Mouse (Mus musculus) olfactory bulb, adult 2 months (tissue): Measurements from ENCODE around the gene Adgre4. TPM values are rescaled to one million over a fixed set of nuclear protein-coding genes. Genes with fewer than 3 reads are reported as not detected.

Experiments
- H3K27ac ChIP-seq: fragments of 200-500 bp; 2 replicates; pipeline ENCODE4 v1.5.1; 2012; ENCODE audit warnings: low read depth, low read length; ENCODE audit not compliant: insufficient read depth
- H3K4me1 ChIP-seq: fragments of 200-500 bp; 2 replicates; pipeline ENCODE4 v1.6.1; 2012; ENCODE audit warnings: low read length; ENCODE audit not compliant: control insufficient read depth, insufficient read depth
- H3K4me3 ChIP-seq: fragments of 200-500 bp; 2 replicates; pipeline ENCODE4 v1.5.1; 2012; ENCODE audit warnings: mild to moderate bottlenecking, low read depth, low read length, moderate library complexity; ENCODE audit not compliant: insufficient read depth
- CTCF ChIP-seq: fragments of 200-500 bp; IDR thresholded peaks from 2 replicates; pipeline ENCODE4 v1.5.1; 2012; ENCODE audit warnings: low read depth, mild to moderate bottlenecking, low read length, moderate library complexity; ENCODE audit not compliant: insufficient read depth
- POLR2A ChIP-seq: fragments of 200-500 bp; IDR thresholded peaks from 2 replicates; pipeline ENCODE4 v1.6.1; 2012; ENCODE audit warnings: mild to moderate bottlenecking, low read depth, low read length, moderate library complexity; ENCODE audit not compliant: insufficient read depth
- WGBS: fragments of 180-500 bp; shearing (Covaris S2); methylation state at CpG from one replicate; pipeline ENCODE4 v1.1.7; 2018; 5-methylcytosine and 5-hydroxymethylcytosine counted together
- polyA plus RNA-seq: library from polyadenylated mRNA; stranded (reverse); fragments of >200 nt; gene quantifications from 2 replicates; pipeline ENCODE4 v1.2.4, GENCODE M21; 2012; ENCODE audit warnings: low replicate concordance; ENCODE audit not compliant: missing spikeins, insufficient read depth, insufficient read length

Adgre4 gene
- polyA plus RNA-seq, 1 experiment = not detected

DNA sequence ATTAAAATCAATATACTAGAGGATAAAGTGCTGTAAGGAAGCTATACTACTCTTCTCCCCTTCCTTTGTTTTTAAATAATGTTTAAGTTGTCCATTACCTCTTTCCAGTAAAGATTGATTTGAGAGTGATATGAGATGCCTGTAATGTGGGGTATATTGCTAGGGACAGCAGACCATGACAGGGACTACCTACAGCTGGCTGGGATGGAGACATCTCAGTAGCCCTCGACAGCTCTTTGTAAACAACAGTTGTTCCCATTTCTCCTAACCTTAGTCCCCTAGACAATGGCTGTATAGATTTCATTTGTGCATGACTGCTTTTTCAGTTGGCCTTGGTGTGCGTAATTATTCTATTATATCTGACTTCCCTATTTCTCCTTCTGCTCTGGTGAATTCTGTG is 153.3 kb downstream of the Adgre4 start:
- TF ChIP-seq CTCF (no peak), POLR2A (no peak)
- H3K4me3 ChIP-seq = no peak overlapping the region
- no peak overlapping the region for H3K27ac ChIP-seq
- 61% methylated on average over 2 of the region's 2 CpGs for WGBS
- no peaks in the 10 kb centered on the region for H3K4me1 ChIP-seq

Other genes starting within 250 kb of the Adgre4 start
- gene Vmn2r118, start 124.8 kb upstream of the Adgre4 start, polyA plus RNA-seq = not detected in 2 replicates
- not detected in 2 replicates for gene Pot1b, start 37.4 kb upstream of the Adgre4 start, polyA plus RNA-seq
- gene Zfp119a, start 128.9 kb downstream of the Adgre4 start, polyA plus RNA-seq = not detected in 2 replicates
- gene Zfp959, start 142.1 kb downstream of the Adgre4 start, polyA plus RNA-seq = not detected in 2 replicates
- not detected in 2 replicates for gene Zfp119b, start 199.5 kb downstream of the Adgre4 start, polyA plus RNA-seq
- not detected in 2 replicates for gene Ebi3, start 202.7 kb downstream of the Adgre4 start, polyA plus RNA-seq
- not detected in 2 replicates for gene Yju2, start 209.1 kb downstream of the Adgre4 start, polyA plus RNA-seq
- not detected in 2 replicates for gene Shd, start 220.5 kb downstream of the Adgre4 start, polyA plus RNA-seq
- gene Fsd1, start 236.5 kb downstream of the Adgre4 start, polyA plus RNA-seq = not detected in 2 replicates